Mouse (Mus musculus) heart, postnatal 4 days (tissue): ENCODE results near the gene Zmynd12. TPM values are rescaled to one million over a fixed set of nuclear protein-coding genes. Genes with fewer than 3 reads are reported as not detected.

Experiments used
- DNase-seq: peaks from one replicate; pipeline ENCODE4 v3.0.0; 2021
- total RNA-seq, 2 experiments: library from RNA; stranded (reverse); gene quantifications; 2 replicates each; pipeline ENCODE4 v1.2.3; 2021

Gene Zmynd12
- not detected for total RNA-seq

DNA sequence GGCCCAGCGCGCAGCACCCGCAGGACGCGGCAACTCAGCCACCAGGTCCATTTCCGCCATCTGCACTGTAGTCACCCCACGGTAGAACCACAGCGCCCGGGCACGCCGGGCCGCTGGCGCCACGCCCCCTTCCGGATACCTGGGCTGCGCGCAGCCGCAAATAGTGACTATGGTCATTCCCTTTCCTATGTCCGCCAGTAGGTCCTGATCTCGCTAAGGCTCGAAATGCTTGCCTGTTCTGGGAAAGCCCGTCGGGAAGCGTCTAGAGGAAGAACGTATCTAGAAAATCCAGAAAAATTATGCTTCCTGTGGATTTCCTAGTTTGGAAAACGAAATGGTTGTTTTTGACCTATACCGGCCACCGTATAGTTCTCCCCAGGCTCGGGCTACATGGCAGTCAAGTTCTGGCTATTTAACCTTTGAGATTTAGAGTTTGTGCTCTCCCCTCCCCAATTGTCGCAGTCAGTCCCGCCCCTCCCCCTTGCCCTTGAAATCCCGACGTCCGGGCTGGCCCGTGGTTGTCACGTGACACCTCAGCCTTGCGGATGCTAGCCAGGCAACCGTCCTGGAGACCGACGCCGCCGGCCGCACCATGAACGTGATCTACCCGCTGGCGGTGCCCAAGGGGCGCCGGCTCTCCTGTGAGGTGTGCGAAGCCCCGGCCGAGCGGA is at the start of gene Zmynd12, which contains the start of gene Ppcs:
Gene Zmynd12 (plus strand): TSS at position 521 of the 671 bp plus-strand sequence.
Gene Ppcs (minus strand): TSS at position 127 of the 671 bp plus-strand sequence.
- DNase-seq = peak; percentile 91

DNA sequence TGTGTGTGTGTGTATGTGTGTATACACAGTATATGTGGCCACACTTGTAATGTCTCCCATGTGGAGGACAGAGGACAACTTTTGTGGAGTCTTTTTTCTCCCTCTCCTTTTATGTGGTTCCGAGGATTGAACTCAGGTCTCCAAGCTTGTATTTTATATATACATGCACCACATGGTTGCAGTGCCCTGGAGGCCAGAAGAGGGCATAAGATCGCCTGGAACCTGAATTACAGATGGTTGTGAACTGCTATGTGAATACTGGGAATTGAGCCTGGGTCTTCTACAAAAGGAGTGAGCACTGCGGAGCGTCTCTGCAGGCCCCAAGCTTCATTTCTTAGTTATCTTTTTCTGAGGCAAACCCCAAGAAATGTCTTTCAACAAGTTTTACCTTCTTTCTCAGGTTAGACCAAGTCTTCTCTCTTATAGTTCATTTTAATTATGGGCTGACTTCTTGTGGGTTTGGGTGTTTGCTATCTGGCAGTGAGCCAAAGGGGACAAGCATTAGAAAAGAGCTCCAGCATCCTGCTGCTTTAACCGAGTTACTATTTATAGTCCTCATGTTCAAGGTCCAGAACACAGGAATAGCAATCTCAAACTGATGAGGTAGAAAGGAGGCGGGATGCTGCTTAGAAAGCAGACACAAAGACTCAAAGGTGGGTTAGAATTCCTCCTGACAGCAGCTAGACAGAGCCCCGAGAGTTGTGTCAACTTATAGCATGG is 41.0 kb upstream of the Zmynd12 start:
- no peak for DNase-seq

DNA sequence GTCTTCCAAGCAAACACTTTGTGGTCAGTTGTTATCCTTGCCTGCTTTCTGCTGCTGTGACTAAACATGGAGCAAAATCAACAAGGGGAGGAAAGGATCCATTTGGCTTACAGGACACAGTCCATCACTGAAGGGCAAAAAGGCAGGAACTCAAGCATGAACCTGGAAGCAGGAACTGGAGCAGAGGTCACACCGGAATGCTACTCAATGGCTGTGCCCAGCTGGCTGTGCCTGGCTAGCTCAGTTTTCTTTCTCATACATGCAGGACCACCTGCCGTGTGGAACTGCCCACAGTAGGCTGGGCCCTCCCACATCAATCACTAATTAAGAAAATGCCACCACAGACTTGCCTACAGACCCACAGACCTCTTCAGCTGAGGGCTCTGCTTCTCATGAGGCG is 33.4 kb upstream of the Zmynd12 start:
- no peak for DNase-seq

DNA sequence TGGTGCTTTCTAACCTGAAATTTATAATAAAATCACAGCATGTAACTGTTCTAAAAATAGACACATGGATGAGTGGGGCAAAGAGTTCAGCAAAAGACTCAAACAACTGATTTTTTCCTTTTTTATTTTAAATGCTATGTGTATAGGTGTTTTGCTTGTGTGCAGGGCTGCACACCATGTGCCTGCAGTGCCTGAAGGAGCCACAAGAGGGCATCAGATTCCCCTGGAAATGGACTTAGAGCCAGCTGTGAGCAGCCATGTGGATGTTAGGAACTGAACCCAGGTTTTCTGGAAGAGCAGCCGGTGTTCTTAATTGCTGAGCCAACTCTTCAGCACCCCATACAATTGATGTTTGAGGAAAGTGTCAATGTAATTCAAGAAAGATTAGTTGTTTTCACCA is 32.2 kb upstream of the Zmynd12 start:
- DNase-seq = peak; percentile 24

DNA sequence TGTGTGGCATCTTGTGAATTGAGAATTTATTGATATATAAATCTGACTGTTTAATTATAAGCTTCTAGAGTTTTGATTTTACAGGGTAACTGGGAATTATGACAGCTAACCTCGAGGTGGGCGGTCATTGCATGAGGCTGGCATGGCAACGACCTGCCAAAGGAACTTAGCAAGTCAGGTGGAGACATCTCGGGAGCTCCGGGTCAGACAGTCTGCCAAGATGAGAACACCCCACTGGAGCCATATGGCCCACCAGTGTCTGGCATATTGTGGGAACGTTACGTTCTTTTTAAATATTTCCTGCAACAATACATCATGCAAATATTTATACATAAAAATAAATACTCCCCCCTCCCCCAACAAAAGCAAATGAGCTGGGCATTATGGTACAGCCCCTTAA is 23.9 kb upstream of the Zmynd12 start:
- DNase-seq = no peak

DNA sequence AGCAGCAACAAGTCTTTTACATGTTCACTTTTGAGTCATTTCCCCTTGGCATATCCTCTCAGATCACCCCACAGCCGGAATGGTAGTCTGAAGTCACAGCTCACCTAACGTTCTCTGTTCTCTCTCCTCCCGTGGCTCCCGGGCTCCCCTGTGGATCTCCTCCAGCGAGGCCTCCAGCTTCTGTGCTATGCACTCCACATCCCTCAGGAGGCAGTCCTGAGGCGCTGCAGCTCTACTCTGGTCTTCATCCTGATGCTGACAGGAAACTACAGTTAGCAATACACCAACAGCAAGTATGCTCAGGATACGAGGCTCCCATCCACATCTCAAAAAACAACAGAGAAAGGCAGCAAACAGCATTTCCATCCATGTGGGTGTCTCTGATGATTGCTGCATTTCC is 21.7 kb upstream of the Zmynd12 start:
- DNase-seq = no peak

DNA sequence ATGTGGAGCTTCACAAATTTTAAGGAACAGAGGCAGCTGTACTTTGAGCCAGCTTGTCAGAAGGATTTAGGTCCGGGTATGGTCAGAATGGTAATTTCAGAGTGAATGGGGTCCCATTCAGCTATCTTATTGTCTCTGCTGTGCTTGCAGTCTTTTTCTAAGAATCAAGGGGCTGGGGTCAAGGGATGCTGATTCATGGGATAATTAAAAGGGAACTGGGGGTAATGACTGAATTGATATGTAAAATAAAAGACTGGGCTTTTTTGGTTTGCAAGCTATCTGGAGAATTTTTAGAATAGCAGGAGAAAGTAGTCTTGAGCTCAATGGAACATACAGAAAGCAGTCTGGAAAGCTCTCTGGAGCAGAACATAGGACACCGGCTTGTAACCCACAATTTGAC is 19.2 kb upstream of the Zmynd12 start:
- no peak for DNase-seq

DNA sequence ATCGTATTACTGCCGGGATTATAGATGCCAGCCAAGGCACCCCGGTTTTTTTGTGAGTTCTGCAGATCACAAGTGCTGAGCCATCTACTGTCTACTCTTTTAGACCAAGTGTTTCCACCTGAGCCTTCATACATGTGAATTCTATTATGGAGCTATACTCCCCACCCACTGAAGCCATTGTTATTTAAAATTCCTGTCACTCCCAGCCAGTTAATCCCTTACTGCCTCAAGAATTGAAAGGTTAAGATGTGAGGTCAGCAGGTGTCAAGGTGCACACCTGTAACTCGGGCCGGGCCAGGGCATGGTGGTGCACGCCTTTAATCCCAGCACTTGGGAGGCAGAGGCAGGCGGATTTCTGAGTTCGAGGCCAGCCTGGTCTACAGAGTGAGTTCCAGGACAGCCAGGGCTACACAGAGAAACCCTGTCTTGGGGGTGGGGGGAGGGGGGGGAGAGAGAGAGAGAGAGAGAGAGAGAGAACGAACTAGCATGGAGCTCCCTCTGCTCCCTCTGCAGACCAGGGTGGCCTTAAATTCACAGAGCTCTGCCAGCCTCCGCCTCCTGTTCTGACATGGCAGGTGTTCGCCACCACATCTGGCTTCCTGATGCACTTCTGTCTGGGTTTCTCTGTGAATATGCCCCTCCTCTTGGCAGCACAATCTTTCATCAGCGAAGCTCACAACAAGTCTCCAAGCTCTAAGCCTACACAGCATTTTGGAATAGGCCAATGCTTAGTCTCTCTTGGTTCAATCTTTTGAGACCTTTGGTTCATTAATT is 10.6 kb upstream of the Zmynd12 start:
- DNase-seq = no peak

DNA sequence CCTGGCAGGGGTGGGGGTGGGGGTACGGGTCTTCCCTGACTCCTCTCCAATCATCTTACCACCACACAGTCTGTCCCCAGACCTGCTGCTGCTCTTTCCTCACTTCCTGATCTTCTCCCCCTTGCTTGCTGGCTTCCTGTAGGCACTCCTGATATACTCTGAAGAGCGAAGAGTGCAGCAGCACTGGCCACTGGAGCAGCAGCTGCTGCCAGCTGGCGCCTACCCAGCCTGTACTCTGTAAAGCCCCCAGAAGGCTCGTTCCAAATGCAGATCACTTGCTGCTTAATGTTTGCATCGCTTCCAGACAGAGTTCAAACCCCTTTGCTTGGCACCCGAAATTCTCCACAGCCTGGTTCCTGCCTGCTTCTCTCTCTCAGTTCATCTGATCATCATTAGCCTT is 9.8 kb upstream of the Zmynd12 start:
- peak; percentile 68 for DNase-seq

DNA sequence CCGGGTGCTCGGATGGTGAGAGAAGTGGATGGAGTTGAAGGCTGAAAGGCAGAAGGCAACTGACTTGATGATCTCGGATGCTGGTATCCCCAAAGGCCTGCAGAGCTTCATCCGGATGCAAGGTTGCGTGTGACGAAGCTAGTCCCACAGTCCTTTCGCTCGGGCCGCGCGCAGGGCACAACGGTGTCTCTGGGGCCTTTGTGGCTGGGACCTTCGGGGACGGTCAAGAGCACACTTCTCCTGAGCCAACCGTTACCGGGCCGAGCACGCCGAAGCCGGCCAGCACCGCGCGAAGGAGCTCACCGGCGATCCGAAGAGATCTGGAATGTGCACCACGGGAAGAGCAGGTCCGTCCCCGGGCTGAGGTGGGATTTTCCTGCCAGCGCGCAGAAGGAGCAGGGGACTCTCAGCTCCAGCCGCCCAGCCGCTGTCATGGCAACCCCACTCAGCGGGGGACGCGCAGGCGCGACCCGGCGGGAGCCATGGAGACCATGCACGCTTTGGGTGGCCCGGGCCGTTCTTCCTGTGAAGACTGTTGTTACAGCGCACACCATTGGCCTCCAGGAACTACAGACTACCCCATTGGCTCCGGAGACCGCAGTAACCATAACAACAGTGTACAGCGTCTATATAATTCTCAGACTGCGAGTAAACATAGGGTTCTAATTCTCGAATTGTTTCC is 7.4 kb upstream of the Zmynd12 start, which contains the start of gene Ccdc30:
Gene Ccdc30 (minus strand): TSS at position 450 of the 682 bp plus-strand sequence.
- DNase-seq = peak; percentile 93

DNA sequence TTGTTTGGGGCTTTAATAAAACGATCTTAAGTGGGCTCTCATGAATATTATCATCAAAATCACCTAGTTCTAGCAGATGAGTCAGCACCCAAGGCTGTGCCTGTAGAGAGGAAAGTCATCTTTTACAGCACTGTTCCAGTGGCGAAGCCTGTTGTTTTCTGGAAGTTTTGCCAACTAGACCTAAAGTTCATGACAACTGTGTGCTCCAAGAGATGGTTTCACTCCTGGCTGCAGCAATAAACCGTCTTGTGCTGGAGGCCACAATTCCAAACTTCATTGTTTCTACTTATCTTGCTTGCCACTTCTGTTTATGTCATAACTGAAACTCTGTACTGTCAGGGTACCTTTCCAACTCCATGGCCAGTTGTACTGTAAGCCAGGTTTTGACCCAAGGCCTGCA is 5.3 kb upstream of the Zmynd12 start:
- no peak for DNase-seq

DNA sequence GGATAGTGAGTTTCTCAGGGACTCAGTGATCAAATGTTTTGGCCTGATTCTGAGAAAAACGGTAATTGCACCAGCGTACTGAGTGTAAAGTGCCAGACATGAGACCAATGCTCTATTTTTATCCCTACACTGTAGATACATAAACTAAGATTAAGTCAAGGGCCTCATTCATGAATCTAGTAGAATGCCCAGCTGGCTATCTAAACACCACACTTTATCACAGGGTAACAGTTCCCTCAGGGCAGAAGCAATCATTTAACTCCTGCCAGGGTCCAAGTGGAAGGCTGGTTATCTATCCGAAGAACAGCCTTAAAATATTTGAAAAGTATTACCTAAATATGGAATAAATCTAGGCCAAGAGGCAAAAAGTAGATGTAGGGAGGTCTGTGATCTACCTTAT is 4.7 kb upstream of the Zmynd12 start:
- no peak for DNase-seq

DNA sequence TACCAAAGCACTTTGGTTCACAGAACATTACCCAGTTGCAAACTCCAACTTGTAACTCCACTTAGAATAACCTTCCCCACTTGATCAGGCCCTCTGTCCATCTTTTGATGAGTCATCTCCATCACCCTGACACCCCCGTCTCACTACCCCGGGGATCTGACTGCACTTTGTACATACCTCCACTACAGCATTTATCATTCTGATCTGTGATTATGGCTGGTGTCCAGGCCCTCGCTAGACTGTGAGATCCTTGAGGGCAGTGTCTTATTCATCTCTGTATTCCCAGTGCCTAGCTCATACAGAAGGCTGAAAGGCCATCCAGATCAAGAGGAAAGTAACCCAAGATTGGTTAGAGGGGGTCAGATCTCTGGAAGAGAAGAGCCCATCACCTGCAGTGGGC is 1.4 kb upstream of the Zmynd12 start:
- DNase-seq = no peak

DNA sequence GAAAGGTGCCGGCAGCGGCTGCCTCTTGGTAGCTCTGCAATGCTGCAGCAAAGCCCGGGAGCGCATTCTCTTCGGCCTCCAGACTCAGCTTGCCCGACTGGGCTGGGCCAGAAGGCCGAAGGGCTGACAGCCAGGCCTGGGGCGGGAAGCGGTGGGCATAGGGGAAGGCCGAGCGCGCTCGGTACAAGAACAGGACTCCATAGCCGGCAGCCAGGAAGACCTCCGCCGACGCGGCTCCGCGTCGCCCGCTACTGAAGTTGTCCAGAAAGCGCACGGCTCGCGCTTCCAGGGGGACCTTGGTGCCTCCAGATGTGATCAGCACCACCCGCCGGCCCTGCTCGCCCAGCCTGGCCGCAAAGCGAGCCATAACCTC is 707 bp upstream of the Zmynd12 start:
- DNase-seq = peak; percentile 49

DNA sequence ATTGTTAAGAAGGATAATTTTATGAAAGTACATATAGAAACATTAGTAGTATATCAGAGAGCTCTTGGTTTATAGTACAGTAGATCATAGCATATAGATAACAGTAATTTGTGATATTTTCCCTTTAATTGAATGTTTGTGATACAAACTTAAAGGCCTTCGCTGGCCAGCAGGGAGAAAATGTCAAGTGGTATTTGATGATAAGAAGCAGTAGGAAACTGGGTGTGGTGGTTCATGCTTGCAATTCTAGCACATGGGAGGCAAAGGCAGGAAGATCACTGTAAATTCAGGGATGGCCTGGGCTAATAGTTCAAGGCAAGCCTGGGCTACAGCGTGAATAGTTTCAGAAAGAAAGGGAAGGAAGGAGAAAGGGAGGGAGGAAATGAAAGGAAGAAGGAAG is 2.5 kb downstream of the Zmynd12 start:
- DNase-seq = no peak

DNA sequence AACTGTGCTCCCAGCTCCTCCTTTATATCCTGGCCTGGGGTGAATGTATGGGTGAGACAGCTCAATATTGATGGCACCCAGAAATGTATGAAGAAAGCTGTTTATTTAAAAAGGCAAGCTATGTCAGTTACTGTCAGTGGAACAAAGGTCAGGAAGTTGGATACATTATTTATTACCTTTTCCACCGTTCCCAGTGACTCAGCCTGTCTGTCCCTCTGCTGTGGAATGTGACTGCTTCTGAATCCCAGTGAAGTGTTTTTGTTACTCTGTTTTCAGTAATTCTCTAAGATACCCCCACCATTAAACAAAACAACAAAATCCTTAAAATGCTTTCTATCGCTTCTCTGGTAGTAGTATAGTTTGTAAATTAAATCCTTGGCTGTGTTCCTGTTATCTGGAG is 3.0 kb downstream of the Zmynd12 start:
- no peak for DNase-seq

DNA sequence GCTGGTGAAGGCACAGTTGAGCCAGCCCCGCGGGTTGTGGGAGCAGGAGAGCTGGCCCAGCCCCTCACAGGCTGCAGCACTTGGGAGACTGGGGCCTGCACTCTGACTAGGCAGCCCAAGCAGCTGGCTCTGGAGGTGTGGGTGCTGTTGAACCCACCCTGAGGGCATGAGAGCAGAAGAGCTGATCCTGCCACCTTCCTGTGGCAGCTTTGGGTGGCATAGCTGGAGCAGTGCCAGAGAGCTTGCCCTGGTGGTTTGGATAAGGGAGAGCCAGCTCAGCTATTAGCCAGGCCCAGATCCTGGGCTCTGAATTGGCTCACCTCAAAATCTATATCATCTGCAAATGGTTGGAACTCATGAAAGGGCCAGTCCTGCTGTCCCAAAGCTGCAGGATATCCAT is 5.1 kb downstream of the Zmynd12 start:
- peak; percentile 20 for DNase-seq

DNA sequence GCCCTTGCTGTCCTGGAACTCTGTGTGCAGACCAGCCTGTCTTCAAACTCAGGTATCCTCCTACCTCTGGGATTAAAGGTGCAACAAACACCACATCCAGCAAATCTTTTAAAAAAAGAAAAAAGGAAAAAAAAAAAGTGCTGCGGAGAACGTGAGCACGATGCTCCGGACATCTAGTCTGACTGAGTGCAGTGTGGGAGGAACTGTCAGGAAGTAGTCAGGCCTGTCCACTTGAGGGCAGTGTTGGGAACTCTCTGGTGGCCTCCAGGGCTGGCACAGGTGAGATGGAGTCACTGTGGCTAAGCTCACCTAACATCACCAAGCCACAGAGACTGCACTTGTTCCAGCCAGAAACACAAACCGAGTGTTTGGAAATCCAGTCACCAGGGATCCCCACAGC is 8.1 kb downstream of the Zmynd12 start:
- DNase-seq = peak; percentile 68

DNA sequence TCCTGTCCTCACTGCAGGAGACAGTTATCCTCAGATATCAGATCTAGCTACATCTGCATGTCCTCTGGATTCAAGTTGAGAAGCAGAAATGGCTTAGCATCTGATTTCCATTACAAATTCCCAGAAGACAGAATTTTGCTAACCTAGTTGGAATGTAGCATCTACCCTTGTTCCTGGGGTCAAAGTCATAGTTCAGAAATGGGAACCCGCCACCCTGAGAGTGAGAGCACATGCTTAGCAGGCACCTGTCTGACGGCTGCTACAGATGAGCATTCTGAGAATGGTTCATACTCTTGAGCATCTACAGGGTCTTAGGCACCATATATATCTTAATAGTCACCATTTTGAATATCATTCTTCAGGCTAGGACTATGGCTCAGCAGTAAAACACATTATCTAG is 15.3 kb downstream of the Zmynd12 start:
- no peak for DNase-seq

DNA sequence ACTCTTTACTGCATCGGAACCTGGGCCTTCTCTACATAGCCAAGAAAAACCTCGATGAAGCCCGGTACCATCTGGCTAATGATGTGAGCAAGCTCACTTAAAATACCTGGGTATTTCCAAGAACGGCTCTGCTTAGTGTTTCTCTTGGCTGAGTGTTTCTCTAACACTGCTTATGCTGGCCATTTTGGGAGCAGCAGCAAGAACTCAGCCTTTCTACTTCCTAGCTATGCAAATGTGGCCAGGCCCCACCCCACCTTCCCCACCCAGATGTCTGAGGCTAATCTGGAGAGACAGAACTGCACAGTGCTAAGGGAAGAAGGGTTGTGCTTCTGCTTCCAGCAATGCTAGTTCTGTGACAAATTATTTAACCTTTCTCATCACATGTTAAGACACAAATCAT is 19.2 kb downstream of the Zmynd12 start:
- DNase-seq = no peak

DNA sequence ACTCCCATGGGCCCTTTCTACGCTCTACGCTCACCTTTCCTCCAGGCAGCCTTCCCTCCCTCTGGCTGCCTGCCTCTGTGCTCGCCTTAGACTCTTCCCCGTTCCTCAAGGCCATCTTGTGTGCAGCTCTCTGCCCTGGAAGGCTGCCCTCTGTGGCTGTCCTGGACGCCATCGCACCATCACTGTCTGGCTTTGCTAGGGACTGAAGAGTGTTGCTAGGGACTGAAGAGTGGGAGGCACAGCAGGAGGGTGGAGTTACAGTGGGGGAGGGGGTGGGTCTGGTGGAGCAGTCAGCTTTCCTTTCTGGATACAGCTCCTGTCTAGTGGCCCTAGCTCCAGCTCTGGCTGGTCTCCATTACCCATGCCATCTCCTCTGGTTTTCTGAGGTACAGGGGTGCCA is 19.9 kb downstream of the Zmynd12 start:
- no peak for DNase-seq

DNA sequence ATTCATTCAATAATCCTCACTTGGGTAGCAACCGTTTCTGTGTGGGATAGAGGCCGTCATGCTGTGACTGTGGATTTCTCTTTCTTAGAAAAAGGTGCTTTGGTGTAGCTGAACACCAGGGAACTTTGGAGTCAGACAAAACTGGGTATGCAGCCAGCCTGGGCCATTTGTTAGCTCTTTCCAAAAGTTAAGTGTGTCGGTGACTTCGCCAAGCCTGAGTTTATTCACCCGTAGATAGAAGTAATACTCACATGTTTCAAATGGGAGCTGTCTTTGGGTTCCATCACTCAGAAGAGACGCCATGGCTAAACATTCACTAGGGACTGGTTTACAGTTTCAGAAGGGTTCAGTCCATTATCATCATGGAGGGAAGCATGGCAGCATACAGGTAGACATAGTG is 24.6 kb downstream of the Zmynd12 start:
- DNase-seq = no peak

DNA sequence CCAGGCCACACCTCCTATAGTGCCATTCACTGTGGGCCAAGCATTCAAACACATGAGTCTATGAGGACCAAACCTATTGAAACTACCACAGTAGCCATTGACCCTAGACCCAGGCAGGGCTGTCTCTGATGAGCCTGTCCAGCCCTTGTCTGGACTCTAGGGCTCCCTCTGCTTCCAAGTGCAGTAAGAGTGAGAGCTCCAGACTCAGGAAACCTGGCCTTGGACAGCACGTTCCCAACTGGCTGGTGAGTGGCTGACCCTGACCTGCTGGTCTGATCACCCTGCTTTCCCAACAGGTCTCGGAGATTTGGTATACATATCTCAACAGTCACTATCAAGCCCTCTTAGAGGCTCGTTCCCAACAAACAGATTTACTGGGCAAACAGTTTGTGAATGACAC is 25.2 kb downstream of the Zmynd12 start:
- no peak for DNase-seq
